8 mouse cellular contexts compared by ENCODE assay signal in genomic region chr3:104541139-104542064, GRCm38 (mm10). TPM values are rescaled to one million over a fixed set of nuclear protein-coding genes. Genes with fewer than 3 reads are reported as not detected.
DNase-seq lines count a peak whose midpoint lies in the region; ATAC-seq and TF ChIP-seq lines count a peak whose summit lies in the region.

No protein-coding gene starts in this region.

- peak overlapping the region; percentile 68 for H3K9ac ChIP-seq in kidney, embryonic 16.5 days (replicated peaks; ENCODE audit: low read length)
- H3K9ac ChIP-seq in liver, adult 2 months (ENCODE audit: low read depth, low read length), result peak overlapping the region; percentile 33; the same call in 1 of the 2 replicates
- H3K9ac ChIP-seq in stomach, embryonic 15.5 days, result no peak overlapping the region

- peak; percentile 75; the same call in 1 of the 2 replicates for TF ChIP-seq CTCF in embryonic fibroblast, embryonic 13.5 days (IDR thresholded peaks at IDR 0.05; ENCODE audit: borderline replicate concordance, insufficient read depth, low read length)
- TF ChIP-seq CTCF in liver, adult 2 months (IDR thresholded peaks at IDR 0.05; ENCODE audit: low read depth, low read length), result peak; percentile 83

- no peaks in the 10 kb centered on the region for H3K36me3 ChIP-seq in heart, embryonic 10.5 days
- H3K36me3 ChIP-seq in kidney, embryonic 16.5 days (ENCODE audit: insufficient read depth, low read length), result no peaks in the 10 kb centered on the region
- no peaks in the 10 kb centered on the region for H3K36me3 ChIP-seq in liver, adult 2 months (ENCODE audit: control insufficient read depth, insufficient read depth, low read length)
- no peaks in the 10 kb centered on the region for H3K36me3 ChIP-seq in stomach, embryonic 15.5 days

- TF ChIP-seq POLR2A in embryonic fibroblast, embryonic 13.5 days (IDR thresholded peaks at IDR 0.05; ENCODE audit: low read depth, low read length), result no peak
- TF ChIP-seq POLR2A in liver, adult 2 months (IDR thresholded peaks at IDR 0.05; ENCODE audit: extremely low read depth, insufficient read depth, low read length), result no peak

- peak overlapping the region; percentile 61 for H3K4me2 ChIP-seq in kidney, embryonic 16.5 days (replicated peaks; ENCODE audit: low read depth, low read length)
- H3K4me2 ChIP-seq in stomach, embryonic 15.5 days, result peak overlapping the region; percentile 63

- 7% methylated on average over 21 of the region's 21 CpGs for WGBS in heart, embryonic 10.5 days
- WGBS in kidney, embryonic 16.5 days, result 7% methylated on average over 21 of the region's 21 CpGs
- WGBS in liver, adult 2 months, result 21% methylated on average over 21 of the region's 21 CpGs
- WGBS in stomach, embryonic 15.5 days, result 10% methylated on average over 21 of the region's 21 CpGs

- no peak overlapping the region for H3K27ac ChIP-seq in embryonic fibroblast, embryonic 13.5 days (ENCODE audit: insufficient read depth, low read length)
- H3K27ac ChIP-seq in heart, embryonic 10.5 days, result peak overlapping the region; percentile 87
- H3K27ac ChIP-seq in kidney, embryonic 16.5 days (ENCODE audit: low read length), result peak overlapping the region; percentile 72
- peak overlapping the region; percentile 80 for H3K27ac ChIP-seq in liver, adult 2 months (replicated peaks; ENCODE audit: insufficient read depth, low read depth, low read length)
- H3K27ac ChIP-seq in stomach, embryonic 15.5 days, result no peak overlapping the region

- peak; percentile 47 for DNase-seq in 3T3-L1 (ENCODE audit: low read depth, low spot score)
- peak; percentile 88 for DNase-seq in brain, adult 2 months (ENCODE audit: low read depth, low spot score)
- peak; percentile 87 for DNase-seq in heart, embryonic 10.5 days (ENCODE audit: low spot score)
- DNase-seq in liver, adult 2 months (ENCODE audit: extremely low read depth, low read depth, low spot score), result peak; percentile 84
- DNase-seq in neural tube, embryonic 10.5 days (ENCODE audit: extremely low spot score, low spot score), result peak; percentile 79

- H3K9me3 ChIP-seq in heart, embryonic 10.5 days, result no peaks in the 10 kb centered on the region
- H3K9me3 ChIP-seq in kidney, embryonic 16.5 days (ENCODE audit: low read length), result no peaks in the 10 kb centered on the region
- H3K9me3 ChIP-seq in stomach, embryonic 15.5 days, result no peaks in the 10 kb centered on the region

- H3K79me2 ChIP-seq in liver, adult 2 months (ENCODE audit: control insufficient read depth, insufficient read depth, low read length), result no peaks in the 10 kb centered on the region

- H3K4me3 ChIP-seq in embryonic fibroblast, embryonic 13.5 days (ENCODE audit: insufficient read depth, low read length), result no peak overlapping the region
- H3K4me3 ChIP-seq in heart, embryonic 10.5 days, result peak overlapping the region; percentile 56
- peak overlapping the region; percentile 30 for H3K4me3 ChIP-seq in kidney, embryonic 16.5 days (ENCODE audit: low read length)
- H3K4me3 ChIP-seq in liver, adult 2 months (ENCODE audit: insufficient read depth, low read depth, low read length), result peak overlapping the region; percentile 19; the same call in 1 of the 2 replicates
- H3K4me3 ChIP-seq in stomach, embryonic 15.5 days (replicated peaks), result peak overlapping the region; percentile 25

- peak; percentile 69 for ATAC-seq in kidney, embryonic 16.5 days (ENCODE audit: low FRiP score, low TSS enrichment)
- peak; percentile 47; the same call in 1 of the 2 replicates for ATAC-seq in stomach, embryonic 15.5 days (ENCODE audit: insufficient read depth, low FRiP score, low read depth)

- H3K4me1 ChIP-seq in embryonic fibroblast, embryonic 13.5 days (ENCODE audit: control insufficient read depth, insufficient read depth, low read length), result peaks cover 4% of the 10 kb centered on the region; the same call in 1 of the 2 replicates
- peaks cover 15% of the 10 kb centered on the region for H3K4me1 ChIP-seq in heart, embryonic 10.5 days
- H3K4me1 ChIP-seq in kidney, embryonic 16.5 days (ENCODE audit: insufficient read depth, low read length), result peaks cover 12% of the 10 kb centered on the region
- peaks cover 9% of the 10 kb centered on the region for H3K4me1 ChIP-seq in liver, adult 2 months (ENCODE audit: control insufficient read depth, insufficient read depth, low read length)
- peaks cover 7% of the 10 kb centered on the region for H3K4me1 ChIP-seq in stomach, embryonic 15.5 days

- H3K27me3 ChIP-seq in heart, embryonic 10.5 days (ENCODE audit: insufficient read depth, poor library complexity, severe bottlenecking), result no peaks in the 10 kb centered on the region
- no peaks in the 10 kb centered on the region for H3K27me3 ChIP-seq in kidney, embryonic 16.5 days (ENCODE audit: insufficient read depth, low read length)
- H3K27me3 ChIP-seq in liver, adult 2 months (ENCODE audit: control insufficient read depth, insufficient read depth, low read length), result no peaks in the 10 kb centered on the region
- H3K27me3 ChIP-seq in stomach, embryonic 15.5 days (replicated peaks), result no peaks in the 10 kb centered on the region

RNA-seq across cellular contexts. Expression of gene Lrig2, which starts 29.7 kb away (rescaled TPM):
- polyA plus RNA-seq in embryonic fibroblast, embryonic 13.5 days (2011; ENCODE audit: insufficient read length, low read depth, missing spikeins), result 13.7 and 18.5 TPM in 2 replicates
- 13.0 and 14.1 TPM in 2 replicates for polyA plus RNA-seq in heart, embryonic 10.5 days (2016; fragmentation: Nextera tagmentation; extraction: Ambion mirVana)
- polyA plus RNA-seq in kidney, embryonic 16.5 days (2015; fragmentation: Nextera tagmentation; extraction: Ambion mirVana), result 15.6 TPM in 2 replicates
- 5.8 and 7.1 TPM in 2 replicates for total RNA-seq in liver, adult 2 months (2014; rRNA removed)
- 2.2 and 2.8 TPM in 2 replicates for polyA plus RNA-seq in liver, adult 2 months (2012; rRNA removed)
- polyA plus RNA-seq in stomach, embryonic 15.5 days (2015; fragmentation: Nextera tagmentation; extraction: Ambion mirVana), result 14.8 and 16.3 TPM in 2 replicates

Comparison
In these comparisons a context has a peak if more than half of its experiments do, and no peak if none do; other contexts are left out.
1. H3K27ac ChIP-seq: peak in heart, embryonic 10.5 days (single experiment), kidney, embryonic 16.5 days (single experiment) and liver, adult 2 months (single experiment); none in embryonic fibroblast, embryonic 13.5 days (single experiment) and stomach, embryonic 15.5 days (single experiment).
2. Peak in every context shown above with its lines, with median percentiles within 50 percentile points of each other: DNase-seq.